Mouse (Mus musculus): ENCODE measurements around the gene Slco4a1. TPM values are rescaled to one million over a fixed set of nuclear protein-coding genes. Genes with fewer than 3 reads are reported as not detected.
A peak's percentile ranks its signal among the peaks of the same experiment; 100 is the strongest.

The Slco4a1 gene
- polyA plus RNA-seq, 1 experiment from 2014 or later = 0.21 TPM

DNA sequence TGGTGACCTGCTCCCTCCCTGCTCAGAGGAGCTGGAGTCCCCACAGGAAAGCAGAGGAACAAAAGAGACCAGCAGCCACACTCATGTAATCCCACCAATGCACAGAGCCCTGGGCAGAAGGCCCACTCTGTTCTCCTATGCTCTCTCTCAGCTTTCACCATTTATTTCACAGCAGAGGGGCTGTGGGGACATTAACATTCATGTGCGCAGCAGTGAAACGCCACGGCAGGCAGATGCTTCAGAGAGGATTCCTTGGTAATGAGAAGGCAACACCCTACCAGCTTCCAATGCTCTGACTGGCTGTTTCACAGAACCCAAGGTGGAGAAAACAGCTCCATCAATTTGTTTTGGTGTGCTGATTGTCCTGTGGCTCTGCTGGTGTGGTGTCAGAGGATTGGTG is 29.3 kb downstream of the Slco4a1 start:
- H3K9ac ChIP-seq (replicated peaks; ENCODE audit: low read depth) = no peak overlapping the region
- 71% methylated on average over 3 of the region's 3 CpGs for WGBS
- H3K9me3 ChIP-seq (ENCODE audit: low read length) = no peaks in the 10 kb centered on the region
- H3K36me3 ChIP-seq (ENCODE audit: insufficient read depth, low read length) = no peaks in the 10 kb centered on the region
- TF ChIP-seq EP300 (IDR thresholded peaks at IDR 0.05) (no peak), CTCF (IDR thresholded peaks at IDR 0.05) (no peak)
- ATAC-seq (no peak), DNase-seq (ENCODE audit: low spot score) (no peak)
- H3K4me3 ChIP-seq (ENCODE audit: low read depth, low read length) = no peak overlapping the region
- H3K4me2 ChIP-seq (replicated peaks; ENCODE audit: low read depth, low read length) = no peak overlapping the region
- peaks cover 9% of the 10 kb centered on the region; the same call in 1 of the 2 replicates for H3K27me3 ChIP-seq (replicated peaks; ENCODE audit: insufficient read depth, low read length)
- H3K4me1 ChIP-seq (ENCODE audit: insufficient read depth, low read depth, low read length) = no peaks in the 10 kb centered on the region
- no peak overlapping the region for H3K27ac ChIP-seq (ENCODE audit: low read length)

DNA sequence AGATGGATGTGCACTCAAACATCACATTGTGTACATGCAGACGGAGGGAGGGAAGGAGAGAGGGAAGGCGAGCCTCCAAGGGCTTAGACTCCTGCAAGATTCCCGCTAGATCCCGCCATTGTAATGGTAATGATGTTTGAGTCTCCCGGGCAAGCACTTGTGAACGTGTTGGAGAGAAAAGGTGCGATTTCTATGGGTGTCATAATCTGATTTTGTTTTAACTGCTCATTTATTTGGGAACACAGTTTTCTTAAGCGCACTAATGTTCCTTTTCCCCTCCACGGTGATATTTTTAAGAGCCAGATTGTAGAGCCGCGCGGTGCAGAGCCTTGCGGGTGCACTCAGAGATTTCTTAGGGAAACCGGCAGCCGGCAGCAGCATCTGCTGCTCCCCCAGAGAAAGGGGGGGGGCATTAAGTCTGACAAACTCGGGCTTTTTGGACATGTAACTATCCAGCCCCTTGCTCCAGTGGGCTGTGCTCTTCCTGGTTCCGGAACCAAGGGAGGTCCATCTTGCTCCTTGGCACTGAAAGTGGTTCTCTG is 32.2 kb downstream of the Slco4a1 start:
- Histone ChIP-seq H3K9me3 (ENCODE audit: low read length) (no peaks in the 10 kb centered on the region), H3K9ac (replicated peaks; ENCODE audit: low read depth) (no peak overlapping the region), H3K4me2 (replicated peaks; ENCODE audit: low read depth, low read length) (no peak overlapping the region), H3K27ac (ENCODE audit: low read length) (no peak overlapping the region), H3K27me3 (replicated peaks; ENCODE audit: insufficient read depth, low read length) (peaks cover 4% of the 10 kb centered on the region; the same call in 1 of the 2 replicates), H3K4me1 (ENCODE audit: insufficient read depth, low read depth, low read length) (no peaks in the 10 kb centered on the region), H3K36me3 (ENCODE audit: insufficient read depth, low read length) (no peaks in the 10 kb centered on the region), H3K4me3 (ENCODE audit: low read depth, low read length) (no peak overlapping the region)
- DNase-seq (ENCODE audit: low spot score) (no peak), ATAC-seq (no peak)
- 19% methylated on average over 17 of the region's 17 CpGs for WGBS
- TF ChIP-seq CTCF (IDR thresholded peaks at IDR 0.05) = no peak

- no peak for TF ChIP-seq EP300 (IDR thresholded peaks at IDR 0.05)
- no peak for TF ChIP-seq CTCF (IDR thresholded peaks at IDR 0.05)
- H3K9me3 ChIP-seq (ENCODE audit: low read length) = no peaks in the 10 kb centered on the region
- ATAC-seq (no peak), DNase-seq (ENCODE audit: low spot score) (no peak)
- H3K27me3 ChIP-seq (replicated peaks; ENCODE audit: insufficient read depth, low read length) = peaks cover 15% of the 10 kb centered on the region
- H3K4me3 ChIP-seq (ENCODE audit: low read depth, low read length) = no peak overlapping the region
- no peak overlapping the region for H3K9ac ChIP-seq (replicated peaks; ENCODE audit: low read depth)
- H3K4me1 ChIP-seq (ENCODE audit: insufficient read depth, low read depth, low read length) = no peaks in the 10 kb centered on the region
- H3K27ac ChIP-seq (ENCODE audit: low read length) = no peak overlapping the region
- no peaks in the 10 kb centered on the region for H3K36me3 ChIP-seq (ENCODE audit: insufficient read depth, low read length)
- WGBS = 61% methylated on average over 8 of the region's 8 CpGs
- H3K4me2 ChIP-seq (replicated peaks; ENCODE audit: low read depth, low read length) = no peak overlapping the region
Observed at GRCm38 (mm10) chr2:180495906-180496305, 39.9 kb downstream of the Slco4a1 start.

GRCm38 (mm10) chr2:180499741-180500140 is 43.7 kb downstream of the Slco4a1 start, which contains the start of gene Ntsr1:
Gene Ntsr1 (plus strand): TSS chr2:180499976.
- Histone ChIP-seq H3K27me3 (replicated peaks; ENCODE audit: insufficient read depth, low read length) (peaks cover 19% of the 10 kb centered on the region), H3K27ac (ENCODE audit: low read length) (no peak within 1 kb of the TSS), H3K4me1 (ENCODE audit: insufficient read depth, low read depth, low read length) (no peaks in the 10 kb centered on the region), H3K36me3 (ENCODE audit: insufficient read depth, low read length) (no peaks in the 10 kb centered on the region), H3K9ac (replicated peaks; ENCODE audit: low read depth) (no peak within 1 kb of the TSS), H3K4me3 (ENCODE audit: low read depth, low read length) (no peak within 1 kb of the TSS), H3K9me3 (ENCODE audit: low read length) (no peaks in the 10 kb centered on the region), H3K4me2 (replicated peaks; ENCODE audit: low read depth, low read length) (peak within 1 kb of the TSS; percentile 34; the same call in 1 of the 2 replicates)
- TF ChIP-seq CTCF (IDR thresholded peaks at IDR 0.05) (no peak), EP300 (IDR thresholded peaks at IDR 0.05) (no peak)
- ATAC-seq (no peak), DNase-seq (ENCODE audit: low spot score) (peak; percentile 12)
- 1% methylated on average over 25 of the region's 30 CpGs for WGBS

GRCm38 (mm10) chr2:180500726-180501125 is 44.7 kb downstream of the Slco4a1 start:
- DNase-seq (ENCODE audit: low spot score) = no peak
- Histone ChIP-seq H3K36me3 (ENCODE audit: insufficient read depth, low read length) (no peaks in the 10 kb centered on the region), H3K9ac (replicated peaks; ENCODE audit: low read depth) (no peak overlapping the region), H3K4me1 (ENCODE audit: insufficient read depth, low read depth, low read length) (no peaks in the 10 kb centered on the region), H3K9me3 (ENCODE audit: low read length) (no peaks in the 10 kb centered on the region), H3K4me2 (replicated peaks; ENCODE audit: low read depth, low read length) (no peak overlapping the region), H3K4me3 (ENCODE audit: low read depth, low read length) (no peak overlapping the region), H3K27me3 (replicated peaks; ENCODE audit: insufficient read depth, low read length) (peaks cover 19% of the 10 kb centered on the region), H3K27ac (ENCODE audit: low read length) (no peak overlapping the region)
- WGBS = 42% methylated on average over 13 of the region's 13 CpGs
- ATAC-seq = no peak
- TF ChIP-seq EP300 (IDR thresholded peaks at IDR 0.05) (no peak), CTCF (IDR thresholded peaks at IDR 0.05) (no peak)

- H3K4me3 ChIP-seq (ENCODE audit: low read depth, low read length) = no peak overlapping the region
- DNase-seq (ENCODE audit: low spot score) (no peak), ATAC-seq (no peak)
- H3K9ac ChIP-seq (replicated peaks; ENCODE audit: low read depth) = no peak overlapping the region
- H3K27me3 ChIP-seq (replicated peaks; ENCODE audit: insufficient read depth, low read length) = peaks cover 19% of the 10 kb centered on the region
- TF ChIP-seq EP300 (IDR thresholded peaks at IDR 0.05) (no peak), CTCF (IDR thresholded peaks at IDR 0.05) (no peak)
- no peaks in the 10 kb centered on the region for H3K9me3 ChIP-seq (ENCODE audit: low read length)
- H3K27ac ChIP-seq (ENCODE audit: low read length) = no peak overlapping the region
- no peaks in the 10 kb centered on the region for H3K36me3 ChIP-seq (ENCODE audit: insufficient read depth, low read length)
- H3K4me1 ChIP-seq (ENCODE audit: insufficient read depth, low read depth, low read length) = no peaks in the 10 kb centered on the region
- H3K4me2 ChIP-seq (replicated peaks; ENCODE audit: low read depth, low read length) = no peak overlapping the region
- WGBS = 29% methylated on average over 9 of the region's 9 CpGs
Observed at GRCm38 (mm10) chr2:180501217-180501967, 45.3 kb downstream of the Slco4a1 start.
